Mouse (Mus musculus) kidney, postnatal 0 days (tissue): ENCODE measurements around the gene Dnase1l3. TPM values are rescaled to one million over a fixed set of nuclear protein-coding genes. Genes with fewer than 3 reads are reported as not detected.
A peak's percentile ranks its signal among the peaks of the same experiment; 100 is the strongest.

Source experiments
- ATAC-seq: fragments of 200-750 bp; cut with Nextera tagmentation; replicated peaks from 2 replicates; pipeline ENCODE4 v1.8.0; 2017; ENCODE audit warnings: low read depth, moderate number of reproducible peaks, moderate TSS enrichment, moderate library complexity; ENCODE audit not compliant: low FRiP score
- DNase-seq: peaks from one replicate; pipeline ENCODE4 v3.0.0-alpha.2; 2016; ENCODE audit warnings: low spot score
- H3K27ac ChIP-seq: fragments of 300-500 bp; sonication (generic); 2 replicates; pipeline ENCODE4 v1.5.1; 2014; ENCODE audit warnings: mild to moderate bottlenecking
- H3K27me3 ChIP-seq: fragments of 300-500 bp; sonication (generic); 2 replicates; pipeline ENCODE4 v1.6.1; 2014; ENCODE audit warnings: low read length, mixed read lengths; ENCODE audit not compliant: insufficient read depth
- H3K36me3 ChIP-seq: fragments of 300-500 bp; sonication (generic); 2 replicates; pipeline ENCODE4 v1.6.1; 2014; ENCODE audit warnings: low read length, mixed read lengths; ENCODE audit not compliant: insufficient read depth
- H3K4me1 ChIP-seq: fragments of 300-500 bp; sonication (generic); replicated peaks from 2 replicates; pipeline ENCODE4 v1.6.1; 2014; ENCODE audit warnings: antibody characterized with exemption, low read length, mixed read lengths; ENCODE audit not compliant: insufficient read depth
- H3K4me2 ChIP-seq: fragments of 300-500 bp; sonication (generic); 2 replicates; pipeline ENCODE4 v1.6.1; 2014; ENCODE audit warnings: mild to moderate bottlenecking, low read length, moderate library complexity, mixed read lengths
- H3K4me3 ChIP-seq: fragments of 300-500 bp; sonication (generic); replicated peaks from 2 replicates; pipeline ENCODE4 v1.5.1; 2014; ENCODE audit warnings: low read depth, low read length
- H3K9ac ChIP-seq: fragments of 300-500 bp; sonication (generic); 2 replicates; pipeline ENCODE4 v1.6.1; 2014; ENCODE audit warnings: low read depth, low read length
- H3K9me3 ChIP-seq: fragments of 300-500 bp; sonication (generic); replicated peaks from 2 replicates; pipeline ENCODE4 v1.6.1; 2016; ENCODE audit warnings: low read length, inconsistent platforms, mixed read lengths
- CTCF ChIP-seq: IDR thresholded peaks from 2 replicates; pipeline ENCODE4 v1.5.1; 2016; ENCODE audit warnings: antibody characterized with exemption, low read depth, mild to moderate bottlenecking, moderate library complexity
- WGBS: fragments of 180-500 bp; shearing (Covaris S2); extraction: QIAGEN DNeasy Blood & Tissue Kit; methylation state at CpG from one replicate; pipeline ENCODE4 v1.1.7; 2014; 5-methylcytosine and 5-hydroxymethylcytosine counted together
- polyA plus RNA-seq: library from polyadenylated mRNA; unstranded; fragments of >200 nt; fragmentation: Nextera tagmentation; extraction: Ambion mirVana; gene quantifications from 2 replicates; pipeline ENCODE4 v1.2.1, GENCODE M21; 2015

Dnase1l3 gene
- polyA plus RNA-seq, 1 experiment from 2014 or later = 0.25 TPM

GRCm38 (mm10) chr14:7975177-7975576, 19.2 kb downstream of the Dnase1l3 start:
- Histone ChIP-seq H3K4me3 (no peak overlapping the region), H3K27ac (no peak overlapping the region), H3K4me1 (no peaks in the 10 kb centered on the region), H3K9me3 (no peaks in the 10 kb centered on the region), H3K36me3 (no peaks in the 10 kb centered on the region), H3K4me2 (no peak overlapping the region), H3K27me3 (no peaks in the 10 kb centered on the region), H3K9ac (no peak overlapping the region)
- WGBS = 80% methylated on average over 6 of the region's 6 CpGs
- no peak for DNase-seq
- no peak for ATAC-seq
- no peak for TF ChIP-seq CTCF

- DNase-seq = no peak
- Histone ChIP-seq H3K27me3 (no peaks in the 10 kb centered on the region), H3K4me3 (no peak overlapping the region), H3K4me1 (no peaks in the 10 kb centered on the region), H3K4me2 (no peak overlapping the region), H3K27ac (no peak overlapping the region), H3K9ac (no peak overlapping the region), H3K36me3 (no peaks in the 10 kb centered on the region), H3K9me3 (no peaks in the 10 kb centered on the region)
- no peak for TF ChIP-seq CTCF
- no peak for ATAC-seq
- WGBS = 90% methylated on average over 1 of the region's 1 CpGs
Observed at GRCm38 (mm10) chr14:7974643-7975042, 19.7 kb downstream of the Dnase1l3 start.

GRCm38 (mm10) chr14:7971889-7972493, 22.4 kb downstream of the Dnase1l3 start:
- ATAC-seq (no peak), DNase-seq (no peak)
- WGBS = 55% methylated on average over 10 of the region's 10 CpGs

GRCm38 (mm10) chr14:7964219-7964889, 30.0 kb downstream of the Dnase1l3 start:
- peak; percentile 91 for TF ChIP-seq CTCF
- DNase-seq (peak; percentile 86), ATAC-seq (peak; percentile 62)
- no peak overlapping the region for H3K9ac ChIP-seq
- H3K27ac ChIP-seq = no peak overlapping the region
- H3K9me3 ChIP-seq = no peaks in the 10 kb centered on the region
- H3K4me1 ChIP-seq = no peaks in the 10 kb centered on the region
- no peaks in the 10 kb centered on the region for H3K36me3 ChIP-seq
- WGBS = 53% methylated on average over 11 of the region's 11 CpGs
- no peak overlapping the region for H3K4me2 ChIP-seq
- no peaks in the 10 kb centered on the region for H3K27me3 ChIP-seq
- no peak overlapping the region for H3K4me3 ChIP-seq

More at GRCm38 (mm10) chr14:7971889-7972493, 22.4 kb downstream of the Dnase1l3 start:
- no peak overlapping the region for H3K4me3 ChIP-seq
- no peaks in the 10 kb centered on the region for H3K36me3 ChIP-seq
- no peaks in the 10 kb centered on the region for H3K4me1 ChIP-seq
- H3K9ac ChIP-seq = no peak overlapping the region
- H3K27ac ChIP-seq = no peak overlapping the region
- no peak for TF ChIP-seq CTCF
- H3K27me3 ChIP-seq = no peaks in the 10 kb centered on the region
- H3K4me2 ChIP-seq = no peak overlapping the region
- H3K9me3 ChIP-seq = no peaks in the 10 kb centered on the region

- no peak for TF ChIP-seq CTCF
- Histone ChIP-seq H3K9ac (no peak overlapping the region), H3K9me3 (no peaks in the 10 kb centered on the region), H3K4me1 (no peaks in the 10 kb centered on the region), H3K27me3 (no peaks in the 10 kb centered on the region), H3K4me3 (no peak overlapping the region), H3K4me2 (no peak overlapping the region), H3K27ac (no peak overlapping the region), H3K36me3 (no peaks in the 10 kb centered on the region)
- DNase-seq (no peak), ATAC-seq (no peak)
- 57% methylated on average over 7 of the region's 7 CpGs for WGBS
Observed at GRCm38 (mm10) chr14:7963160-7963559, 31.2 kb downstream of the Dnase1l3 start.

GRCm38 (mm10) chr14:7962626-7963025, 31.7 kb downstream of the Dnase1l3 start:
- TF ChIP-seq CTCF = no peak
- H3K27me3 ChIP-seq = no peaks in the 10 kb centered on the region
- H3K27ac ChIP-seq = no peak overlapping the region
- DNase-seq (no peak), ATAC-seq (no peak)
- no peaks in the 10 kb centered on the region for H3K4me1 ChIP-seq
- 84% methylated on average over 2 of the region's 2 CpGs for WGBS
- no peaks in the 10 kb centered on the region for H3K36me3 ChIP-seq
- H3K4me2 ChIP-seq = no peak overlapping the region
- H3K4me3 ChIP-seq = no peak overlapping the region
- no peaks in the 10 kb centered on the region for H3K9me3 ChIP-seq
- H3K9ac ChIP-seq = no peak overlapping the region
